Mouse (Mus musculus): ENCODE results near the gene Gpr146.
"Not testable (repeated sequence)": the region's sequence is repeated elsewhere in the genome, so short reads cannot be mapped to it uniquely, and the experiment has no call there.

The Gpr146 gene

DNA sequence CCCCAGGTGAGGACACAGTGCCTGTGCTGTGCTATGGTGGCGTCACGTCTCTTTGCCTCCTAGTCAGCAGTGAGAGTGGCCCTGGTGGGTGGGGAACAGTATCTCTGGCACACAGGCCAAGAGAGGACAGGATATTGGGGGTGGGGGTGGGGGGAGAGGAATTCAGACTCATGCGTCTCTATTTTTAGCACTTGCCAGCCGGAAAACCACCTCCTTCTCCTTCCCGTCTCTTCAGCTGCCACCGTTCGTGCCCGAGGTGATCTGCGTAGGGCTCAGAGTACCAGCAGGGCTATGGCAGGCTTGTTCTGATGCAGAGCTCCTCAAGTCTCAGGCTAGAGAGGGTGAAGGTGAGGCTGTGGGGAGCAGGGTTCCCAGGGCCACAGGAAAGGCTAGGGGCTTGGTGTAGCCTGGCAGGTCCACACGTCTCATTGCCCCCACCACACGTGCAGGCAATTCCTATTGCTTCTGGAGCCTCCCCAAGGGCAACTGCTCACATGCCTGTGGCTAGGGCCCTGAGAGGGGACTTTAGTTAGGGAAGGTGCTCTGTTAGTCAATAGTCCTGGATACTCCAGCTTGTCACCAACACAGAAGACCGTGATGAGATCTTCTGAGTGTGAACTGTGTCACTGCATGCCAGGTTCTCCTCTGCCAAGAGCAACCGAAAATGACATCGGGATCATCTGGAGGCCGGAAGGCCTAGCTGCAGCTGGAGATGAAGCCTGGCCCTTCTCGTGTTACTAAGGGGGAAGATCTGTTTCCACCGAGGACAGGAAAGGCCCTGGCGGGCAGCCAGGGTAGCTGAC is at the start of gene Gpr146:
TSS of gene Gpr146 (plus strand) at position 230 of the 803 bp plus-strand sequence.
- peak; percentile 85 for DNase-seq

DNA sequence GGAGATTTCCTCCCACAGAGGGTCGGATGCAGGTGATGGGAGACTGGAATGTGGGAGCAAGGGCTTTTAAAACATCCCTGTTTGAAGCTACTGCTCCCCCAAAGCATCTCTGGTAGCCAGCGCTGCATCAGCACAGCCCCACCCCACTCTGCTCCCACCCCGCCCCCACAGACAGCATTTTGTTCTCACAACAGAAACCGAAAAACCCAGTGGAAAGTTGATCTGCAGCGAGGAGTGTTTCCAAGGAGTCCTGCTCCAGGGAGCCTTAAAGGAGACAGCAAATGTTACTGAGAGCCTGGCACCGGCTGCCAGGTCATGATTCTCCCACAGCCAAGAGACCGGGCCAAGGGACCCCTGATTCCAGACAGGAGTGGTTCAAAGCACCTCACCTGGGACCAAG is 46.7 kb upstream of the Gpr146 start:
- DNase-seq: no peak

DNA sequence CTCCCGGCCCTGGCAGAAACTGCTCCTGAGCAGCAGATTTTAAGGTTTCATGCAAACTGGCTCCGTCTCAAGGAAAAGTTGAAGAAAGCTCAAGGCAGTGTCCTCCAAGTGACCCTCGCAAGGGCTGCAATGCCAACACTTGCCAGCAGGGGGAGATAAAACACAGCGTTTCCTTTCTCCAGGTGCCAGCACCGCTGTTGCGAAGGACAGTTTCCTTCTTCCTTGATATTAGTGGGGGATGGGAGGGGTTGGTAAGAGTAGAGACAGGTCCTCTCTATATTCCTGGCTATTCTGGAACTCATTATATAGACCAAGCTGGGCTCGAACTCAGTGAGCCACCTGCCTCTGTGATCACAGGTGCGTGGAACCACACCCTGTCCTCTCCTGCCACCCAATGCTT is 45.8 kb upstream of the Gpr146 start:
- peak; percentile 81 for DNase-seq

DNA sequence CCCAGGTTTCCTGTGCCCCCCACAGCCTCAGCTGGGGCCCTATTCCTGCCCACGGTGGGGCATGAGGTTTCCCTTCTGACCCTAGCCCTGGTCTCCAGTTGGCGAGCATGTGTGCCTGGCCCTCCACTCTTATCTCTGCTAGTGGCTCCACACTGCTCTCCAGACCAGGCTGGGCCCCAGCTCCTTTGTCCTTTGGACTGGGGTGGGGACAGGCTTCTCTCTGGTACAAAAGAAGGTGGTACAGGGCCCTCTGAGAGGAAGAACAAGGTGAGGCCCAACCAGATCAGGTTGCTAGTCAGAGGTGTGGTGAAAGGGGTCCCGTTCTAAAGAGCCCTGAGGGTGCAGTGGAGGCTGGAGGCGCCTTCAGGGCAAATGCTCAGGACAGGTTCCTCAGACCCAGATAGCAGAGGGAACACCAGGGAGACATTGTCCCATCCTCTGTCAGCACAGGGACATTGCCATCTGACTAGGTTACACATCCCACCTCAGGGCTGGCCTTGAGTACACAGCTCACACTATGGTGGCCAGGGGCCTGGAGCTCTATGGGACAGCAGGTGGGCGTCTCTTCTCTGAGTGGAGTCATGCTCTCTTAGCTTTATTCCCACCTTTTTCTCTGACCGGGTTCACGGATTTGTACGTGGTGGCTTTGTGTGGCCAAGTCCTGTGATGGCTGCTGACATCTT is 44.8 kb upstream of the Gpr146 start:
- no peak for DNase-seq

DNA sequence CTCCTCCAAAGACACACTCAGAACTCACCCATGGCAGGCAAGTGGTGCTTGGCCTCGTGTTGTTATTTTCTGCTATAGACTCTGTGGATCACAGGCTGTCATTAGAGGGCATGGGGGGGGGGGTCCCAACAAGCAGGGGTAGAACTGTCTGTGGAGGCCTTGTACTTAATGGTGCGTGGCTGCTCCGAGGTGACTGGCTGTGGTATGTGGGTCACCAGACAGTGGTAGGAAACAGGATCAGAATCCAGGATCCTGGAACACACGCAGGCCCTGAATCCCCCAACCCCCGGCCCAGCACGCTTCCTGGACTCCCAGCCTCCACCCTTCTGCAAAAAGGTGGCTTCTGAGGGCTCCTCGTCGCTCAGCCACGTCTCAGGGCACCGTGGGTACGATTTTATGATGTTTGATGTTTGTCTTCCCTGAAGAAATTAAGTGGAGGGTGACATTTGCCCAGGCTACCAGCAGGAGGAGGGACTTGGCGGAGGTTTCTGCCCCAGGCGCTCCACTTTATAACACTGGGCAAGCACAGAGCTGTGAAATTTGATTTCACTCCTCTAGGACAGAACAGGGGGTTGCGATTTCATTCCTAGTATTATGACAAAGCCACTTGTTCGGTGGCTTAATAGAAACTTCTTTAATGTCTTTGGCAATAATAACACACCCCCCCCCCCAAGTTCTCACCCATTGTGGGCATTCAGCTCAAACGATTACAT is 44.0 kb upstream of the Gpr146 start:
- peak; percentile 70 for DNase-seq

DNA sequence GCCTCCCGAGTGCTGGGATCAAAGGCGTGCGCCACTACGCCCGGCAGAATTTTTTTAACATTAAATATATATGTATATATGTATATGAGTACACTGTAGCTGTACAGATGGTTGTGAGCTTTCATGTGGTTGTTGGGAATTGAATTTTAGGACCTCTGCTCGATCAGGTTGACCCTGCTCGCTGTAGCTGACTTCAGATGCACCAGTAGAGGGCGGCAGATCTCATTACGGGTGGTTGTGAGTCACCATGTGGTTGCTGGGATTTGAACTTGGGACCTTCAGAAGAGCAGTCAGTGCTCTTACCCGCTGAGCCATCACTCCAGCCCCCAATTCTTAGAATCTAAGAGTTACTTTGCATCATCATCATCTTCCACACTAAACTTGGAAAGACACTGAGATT is 43.1 kb upstream of the Gpr146 start:
- DNase-seq: not testable (repeated sequence)

DNA sequence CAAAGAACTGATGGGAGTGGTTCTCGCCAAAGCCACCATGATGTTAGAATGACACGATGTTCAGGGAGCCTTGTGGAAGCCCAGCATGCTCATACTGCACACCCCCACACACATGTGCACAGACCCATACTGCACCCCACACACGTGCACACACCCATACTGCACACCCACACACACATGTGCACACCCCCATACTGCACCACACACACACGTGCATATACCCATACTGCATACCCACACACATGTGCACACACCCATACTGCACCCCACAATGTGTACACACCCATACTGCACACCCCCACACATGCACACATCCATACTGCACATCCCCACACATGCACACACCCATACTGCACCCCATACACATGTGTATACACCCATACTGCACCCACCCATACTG is 41.9 kb upstream of the Gpr146 start:
- DNase-seq: no peak

DNA sequence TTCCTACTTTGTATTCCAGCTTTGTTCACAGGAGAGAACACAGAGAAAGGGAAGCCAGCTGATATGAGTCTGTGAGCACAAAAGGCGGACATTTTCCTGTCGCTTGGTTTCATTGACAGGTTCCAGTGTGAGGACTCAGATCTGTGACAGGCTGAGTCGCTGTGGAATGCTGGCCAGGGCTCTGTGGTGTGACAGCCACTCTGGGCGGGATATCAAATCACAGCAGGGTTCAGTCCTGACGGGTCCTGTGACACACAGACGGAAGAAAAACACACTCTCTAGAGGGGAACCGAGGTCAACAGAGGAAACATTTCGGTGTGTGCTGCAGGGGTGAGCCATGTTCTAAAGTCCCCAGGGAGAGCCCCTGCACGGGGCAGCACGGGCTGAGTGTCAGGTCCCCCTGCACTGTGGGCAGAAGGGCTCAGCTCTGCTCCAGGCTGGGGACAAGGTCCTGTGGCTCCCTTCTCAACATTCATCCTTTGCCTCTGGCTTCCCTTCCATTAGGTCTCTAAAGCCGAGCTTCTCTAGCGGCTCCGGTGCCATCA is 39.6 kb upstream of the Gpr146 start:
- no peak for DNase-seq

DNA sequence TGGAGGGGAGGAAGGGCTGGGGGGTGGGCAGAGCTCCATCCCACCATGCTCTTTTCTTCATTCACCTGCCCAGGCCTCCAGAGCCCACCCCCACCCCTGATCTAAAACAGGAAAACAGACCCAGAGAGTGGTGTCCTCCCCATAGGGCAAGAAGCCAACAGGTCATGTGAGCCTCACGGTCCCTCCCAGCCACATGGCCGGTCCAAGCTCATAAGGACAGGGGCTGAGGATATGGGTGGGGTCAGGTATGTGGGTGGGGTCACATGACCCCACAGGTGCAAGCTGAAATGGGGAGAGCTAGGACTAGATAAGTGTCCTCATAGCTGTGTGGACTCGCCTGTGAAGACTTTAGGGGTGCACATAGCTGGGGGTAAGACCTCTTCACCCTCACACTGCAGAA is 39.1 kb upstream of the Gpr146 start:
- peak; percentile 66 for DNase-seq

DNA sequence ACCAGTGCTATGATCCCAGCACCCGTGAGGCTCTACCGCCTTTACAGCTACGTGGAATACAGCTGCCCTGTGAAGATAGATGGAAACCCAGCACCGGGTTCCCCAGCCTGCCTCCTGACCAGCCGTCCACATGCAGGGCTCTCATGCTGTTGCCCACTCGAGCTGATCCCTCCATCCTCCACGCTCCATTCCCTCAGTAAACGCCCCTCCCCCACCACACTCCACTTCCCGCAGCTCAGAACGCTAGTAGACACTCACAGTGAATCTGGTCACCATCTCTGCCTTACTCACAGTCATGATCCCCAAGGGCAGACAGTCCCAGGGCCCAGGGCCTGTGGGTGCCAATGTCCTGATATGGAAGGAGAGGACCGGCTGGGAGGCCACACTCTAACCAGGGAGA is 38.6 kb upstream of the Gpr146 start:
- no peak for DNase-seq

DNA sequence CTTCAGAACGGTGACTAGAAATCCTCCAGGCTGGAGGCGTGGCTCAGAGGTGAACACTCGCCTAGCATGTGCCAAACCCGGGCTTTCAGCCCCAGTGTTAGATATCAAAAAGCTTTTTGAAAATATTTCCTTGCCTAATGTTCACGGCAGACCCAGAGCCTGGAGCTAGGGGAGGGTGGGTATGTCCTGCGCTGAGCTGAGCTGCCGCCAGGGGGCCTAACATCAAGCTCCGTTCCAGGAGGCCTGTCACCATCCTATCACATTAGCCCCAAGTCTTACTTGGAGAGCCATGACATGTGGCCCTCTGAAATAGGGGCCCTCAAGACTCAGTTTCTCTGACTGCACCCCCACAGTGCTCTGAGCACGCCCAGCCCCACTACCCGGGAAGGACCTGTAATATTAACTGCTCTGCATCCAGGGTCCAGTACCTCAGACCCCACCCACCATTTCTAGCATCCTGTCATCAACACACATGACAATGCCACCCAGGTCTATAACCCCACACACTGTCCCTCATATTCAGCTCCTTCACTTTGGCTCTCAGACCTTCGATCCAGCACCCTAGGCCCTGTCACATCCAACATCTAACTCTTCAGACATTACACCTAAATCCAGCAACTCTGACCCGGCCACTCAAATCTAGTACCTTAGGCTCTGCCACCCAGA is 33.3 kb upstream of the Gpr146 start:
- DNase-seq: peak; percentile 65

DNA sequence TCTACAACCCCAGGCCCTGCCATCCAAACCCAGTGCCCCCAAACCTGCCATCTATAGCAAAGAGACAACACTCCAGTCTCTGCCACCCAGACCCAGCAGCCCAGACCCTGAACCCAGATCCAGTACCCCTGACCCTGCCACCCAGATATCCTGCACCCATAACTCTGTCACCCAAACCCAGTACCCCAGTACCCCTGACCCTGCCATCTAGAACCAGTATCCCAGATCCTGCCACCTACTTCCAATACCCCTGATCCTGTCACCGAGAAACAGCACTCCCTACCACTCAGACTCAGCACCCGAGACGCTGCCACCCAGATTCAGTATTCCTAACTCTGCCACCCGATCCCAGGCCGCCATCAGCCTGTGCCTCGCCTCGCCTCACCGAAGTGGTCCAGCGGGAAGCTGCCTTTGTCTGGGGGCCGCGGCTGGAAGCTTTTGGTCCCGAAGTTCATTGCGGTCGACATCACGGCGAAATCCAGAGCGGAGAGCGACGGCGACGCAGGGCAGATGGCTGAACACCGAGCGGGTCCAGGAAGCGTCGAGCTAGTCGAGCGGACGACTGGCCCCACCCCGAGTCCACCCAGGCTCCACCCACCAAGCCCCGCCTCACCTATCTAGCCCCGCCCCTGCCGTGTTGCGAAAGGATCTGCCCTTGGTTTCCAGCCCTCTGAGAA is 32.7 kb upstream of the Gpr146 start:
- DNase-seq: peak; percentile 94

DNA sequence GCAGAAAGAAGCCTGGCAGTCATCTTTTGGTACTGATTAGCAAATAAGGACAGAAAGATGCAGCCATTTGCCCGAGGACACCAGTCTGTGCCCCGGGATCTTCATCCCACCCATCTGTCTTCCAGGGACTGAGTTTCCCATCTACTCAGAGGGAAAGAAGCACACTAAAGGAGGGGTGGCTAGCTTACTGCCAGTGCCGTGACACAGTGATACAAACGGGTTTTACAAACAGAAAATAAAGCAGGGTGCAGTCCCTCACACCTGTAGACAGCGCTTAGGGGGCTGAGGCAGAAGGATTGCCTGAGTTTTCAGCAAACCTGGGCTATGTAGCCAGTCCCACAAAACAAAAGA is 32.2 kb upstream of the Gpr146 start:
- no peak for DNase-seq

DNA sequence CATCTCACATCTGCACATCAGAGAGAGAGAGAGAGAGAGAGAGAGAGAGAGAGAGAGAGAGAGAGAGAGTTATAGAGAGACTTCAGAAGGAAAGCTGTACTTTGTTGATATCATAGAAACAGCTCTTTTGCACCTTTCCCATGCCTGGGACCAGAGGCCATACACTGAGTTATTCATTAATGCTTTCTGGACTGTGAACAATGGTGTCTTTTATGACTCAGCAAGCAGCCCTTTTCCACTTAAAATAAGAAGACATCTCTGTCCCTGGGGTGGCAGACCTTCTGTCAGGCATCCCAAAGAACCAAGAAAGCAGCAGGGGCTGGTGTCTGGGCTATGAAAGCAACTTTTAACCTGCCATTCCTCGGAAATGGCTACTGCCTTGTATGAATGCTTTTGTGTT is 30.3 kb upstream of the Gpr146 start:
- peak; percentile 47 for DNase-seq

DNA sequence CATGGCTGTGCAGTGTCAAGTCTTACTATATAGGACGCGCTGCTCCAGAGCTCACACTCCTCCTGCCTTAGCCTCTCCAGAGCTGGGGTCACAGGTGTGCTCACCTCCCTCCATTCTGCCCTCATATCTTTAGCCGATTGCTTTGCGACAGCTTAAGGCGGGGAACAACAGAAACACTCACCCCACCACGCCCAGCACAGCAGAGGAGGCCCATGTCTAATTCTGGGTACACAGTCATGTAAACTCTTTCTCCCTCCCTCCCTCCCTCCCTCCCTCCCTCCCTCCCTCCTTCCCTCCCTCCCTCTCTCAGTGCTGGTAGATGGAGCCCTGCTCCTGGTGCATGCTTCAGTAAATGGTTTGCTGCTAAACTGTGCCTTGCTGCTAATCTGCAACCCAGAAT is 27.8 kb upstream of the Gpr146 start:
- no peak for DNase-seq

DNA sequence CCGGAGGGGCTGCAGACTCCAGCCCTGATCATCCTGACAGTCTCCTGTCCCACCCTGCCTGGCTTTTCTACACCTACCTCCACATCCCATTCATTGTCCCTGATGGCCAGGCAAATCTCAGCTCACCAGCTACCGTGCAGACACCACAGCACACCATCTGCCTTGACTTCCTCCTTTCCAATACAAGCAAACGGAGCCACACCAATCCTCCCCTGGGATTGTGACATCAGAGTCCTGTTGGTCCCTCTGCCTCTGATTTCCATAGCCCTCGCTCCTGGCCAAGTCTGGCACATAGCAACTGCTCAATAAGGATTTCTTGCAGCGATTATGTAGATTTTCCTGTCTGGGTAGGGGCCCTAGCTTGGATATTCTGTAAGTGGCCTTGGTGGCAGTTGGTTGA is 26.4 kb upstream of the Gpr146 start, which contains the start of gene Cox19:
TSS of gene Cox19 (minus strand) at position 285 of the 400 bp plus-strand sequence.
- no peak for DNase-seq

DNA sequence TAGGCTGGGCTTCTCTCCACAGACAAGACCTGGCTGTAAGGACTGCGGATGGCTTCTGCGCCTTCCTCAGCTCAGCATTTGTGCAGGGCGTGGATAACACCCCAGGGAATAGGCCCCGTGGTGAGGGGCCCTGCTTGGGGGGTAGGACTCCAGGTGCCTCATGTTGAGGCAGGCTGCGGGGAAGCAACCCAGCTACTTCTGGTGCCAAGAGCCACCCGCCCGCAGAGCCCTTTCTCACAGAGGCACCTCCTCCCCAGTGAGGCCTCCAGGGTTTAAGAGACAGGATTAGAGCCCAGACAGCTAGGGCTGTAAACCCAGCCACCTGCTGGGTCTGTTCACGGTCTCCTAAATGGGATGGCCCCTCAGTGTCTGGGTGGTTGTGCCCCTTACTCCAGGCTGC is 25.9 kb upstream of the Gpr146 start:
- DNase-seq: no peak

DNA sequence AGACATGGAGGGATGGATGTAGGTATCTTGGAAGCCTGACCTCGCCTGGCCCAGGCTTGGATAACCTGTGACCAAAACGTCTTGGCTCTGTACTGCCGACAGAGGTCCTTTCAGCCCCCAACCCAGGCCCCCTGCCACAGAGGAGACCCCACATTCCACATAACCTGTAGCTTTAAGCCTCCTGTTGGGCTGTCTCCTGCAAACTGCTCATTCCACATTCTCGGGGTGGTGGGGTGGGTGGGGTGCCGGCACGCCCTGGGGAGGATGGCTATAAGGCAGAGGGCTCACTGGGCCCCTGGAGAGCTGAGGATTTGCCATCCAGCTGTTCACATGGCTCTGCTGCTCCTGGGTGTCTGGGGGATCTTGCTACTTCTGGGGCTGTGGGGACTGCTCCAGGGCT is 25.2 kb upstream of the Gpr146 start, which contains the start of gene Cyp2w1:
TSS of gene Cyp2w1 (plus strand) at position 301 of the 400 bp plus-strand sequence.
- no peak for DNase-seq

DNA sequence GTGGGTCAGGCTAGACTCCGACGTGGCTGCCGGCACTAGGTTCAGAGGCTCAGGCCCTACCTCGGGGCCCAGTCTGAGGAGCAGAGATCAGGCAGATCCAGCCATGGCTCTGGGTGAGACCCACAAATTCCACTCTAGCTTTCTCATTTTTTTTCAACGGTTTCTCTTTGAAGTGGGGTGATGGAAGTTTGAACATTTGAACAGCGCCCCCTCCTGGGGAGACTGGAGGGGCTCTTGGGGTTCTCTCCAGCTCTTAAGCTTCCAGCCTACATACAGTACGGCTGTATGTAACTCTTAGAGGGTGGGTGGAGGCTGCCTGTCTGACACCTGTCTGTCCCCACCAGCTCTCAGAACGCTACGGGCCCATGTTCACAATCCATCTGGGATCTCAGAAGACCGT is 24.0 kb upstream of the Gpr146 start:
- DNase-seq: no peak

DNA sequence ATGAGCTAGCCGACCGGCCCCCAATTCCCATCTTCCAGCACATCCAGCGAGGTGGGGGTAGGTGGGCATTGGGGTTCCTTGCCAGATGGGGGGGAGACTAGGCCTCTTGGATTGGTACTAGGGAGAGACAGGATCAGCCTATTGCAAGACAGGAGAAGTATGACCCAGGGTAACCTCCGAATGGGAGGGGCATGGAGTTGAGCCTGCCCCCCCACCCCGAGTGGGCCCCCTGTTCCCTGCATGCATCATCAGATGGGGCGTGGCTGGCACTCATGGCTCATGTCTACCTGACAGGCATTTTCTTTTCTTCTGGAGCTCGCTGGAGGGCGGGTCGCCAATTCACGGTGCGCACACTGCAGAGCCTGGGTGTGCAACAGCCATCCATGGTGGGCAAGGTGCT is 23.6 kb upstream of the Gpr146 start:
- DNase-seq: no peak

DNA sequence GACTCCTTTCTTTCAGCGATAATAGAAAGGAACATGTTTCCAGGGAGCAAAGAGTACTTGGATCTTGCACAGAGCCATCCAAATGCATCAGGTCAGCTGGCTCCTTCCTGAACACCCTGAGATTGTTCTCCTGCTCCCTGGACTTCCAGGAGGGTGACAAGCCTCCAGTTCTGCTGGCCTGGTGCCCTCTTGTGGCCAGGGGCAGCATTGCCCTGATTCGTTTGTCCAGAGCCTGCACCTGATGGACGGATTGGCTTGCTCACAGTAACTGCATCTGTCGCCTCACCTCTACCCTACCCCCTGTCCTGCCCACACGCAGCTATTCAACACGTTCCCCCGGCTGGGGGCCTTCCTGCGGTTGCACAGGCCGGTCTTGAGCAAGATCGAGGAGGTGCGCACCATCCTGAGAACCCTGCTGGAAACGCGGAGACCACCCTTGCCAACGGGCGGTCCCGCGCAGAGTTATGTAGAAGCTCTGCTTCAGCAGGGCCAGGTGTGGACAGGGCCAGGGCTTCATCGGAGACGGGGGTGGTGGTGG is 22.2 kb upstream of the Gpr146 start:
- peak; percentile 82 for DNase-seq

DNA sequence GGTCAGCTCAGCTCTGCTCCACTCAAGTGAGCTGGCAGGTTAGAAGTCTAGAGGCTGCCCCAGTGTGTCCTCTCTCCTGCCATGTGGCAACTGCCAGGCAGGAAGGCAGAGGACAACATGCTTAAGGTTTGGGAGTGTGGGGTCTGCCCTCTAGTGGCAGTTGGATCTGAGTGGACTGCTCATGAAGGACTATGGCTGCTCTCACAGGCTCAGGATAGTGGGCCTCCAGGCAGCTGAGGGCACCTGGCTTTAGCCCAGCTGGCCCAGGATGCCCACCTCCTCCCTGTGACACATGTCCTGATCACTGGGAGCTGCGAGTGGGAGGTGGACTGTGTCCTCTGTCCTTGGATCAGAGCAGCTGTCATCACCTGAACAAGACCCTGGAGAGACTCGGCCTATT is 18.8 kb upstream of the Gpr146 start:
- peak; percentile 63 for DNase-seq

Data from kidney, adult 11 months (tissue).